Mouse (Mus musculus): ENCODE results near the gene Gdpd3. TPM values are rescaled to one million over a fixed set of nuclear protein-coding genes. Genes with fewer than 3 reads are reported as not detected.

Gene Gdpd3
- polyA plus RNA-seq, 1 experiment from 2014 or later = 6.4 TPM

DNA sequence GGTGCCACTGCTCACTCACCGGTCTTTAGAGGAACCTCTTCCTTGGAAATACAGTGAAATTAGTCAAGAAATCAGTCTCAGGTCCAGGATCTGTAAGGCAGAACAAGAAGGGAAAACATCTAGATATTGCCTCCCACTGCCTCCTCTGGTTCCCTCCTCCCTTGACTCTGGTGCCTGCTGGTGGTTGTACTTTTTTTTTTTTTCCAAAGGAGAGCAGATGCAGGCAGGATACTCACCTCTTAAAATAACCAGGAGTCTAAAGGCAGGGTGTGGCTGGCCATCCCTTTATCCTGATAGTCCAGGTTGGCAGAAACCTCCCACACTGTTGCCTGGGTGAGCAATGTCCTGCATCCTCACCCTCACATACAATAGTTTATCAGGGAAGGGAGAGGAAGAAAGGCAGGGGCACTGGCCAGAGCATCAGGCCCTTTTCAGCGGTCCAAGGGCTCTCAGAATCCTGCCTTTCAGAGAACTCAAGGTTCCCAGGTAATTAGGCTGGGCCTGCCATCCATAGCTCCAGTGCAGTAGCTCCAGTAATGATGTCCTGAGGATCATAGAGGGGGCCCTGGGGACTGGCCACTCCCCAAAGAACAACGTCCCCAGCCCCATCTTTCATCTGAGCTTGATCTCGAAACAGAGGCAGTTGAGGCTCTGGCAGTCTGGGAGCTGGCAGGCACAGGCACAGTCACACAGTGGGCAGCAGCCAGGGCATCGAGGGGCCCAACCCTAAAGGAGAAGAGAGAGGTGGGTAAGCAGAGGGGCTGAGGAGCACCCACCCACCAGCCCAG, 34.3 kb downstream of the Gdpd3 start:
- 54% methylated on average over 5 of the region's 5 CpGs for WGBS
- H3K36me3 ChIP-seq (ENCODE audit: insufficient read depth, low read length) = peaks cover 10% of the 10 kb centered on the region
- peak overlapping the region; percentile 71 for H3K4me2 ChIP-seq (ENCODE audit: low read length)
- H3K4me3 ChIP-seq (replicated peaks; ENCODE audit: low read depth, low read length) = peak overlapping the region; percentile 75
- DNase-seq (ENCODE audit: low spot score) = peak; percentile 31
- H3K27me3 ChIP-seq (ENCODE audit: insufficient read depth, low read length) = no peaks in the 10 kb centered on the region
- H3K27ac ChIP-seq = peak overlapping the region; percentile 96
- TF ChIP-seq CTCF (IDR thresholded peaks at IDR 0.05; ENCODE audit: low read depth) = no peak
- no peak for ATAC-seq (replicated peaks; ENCODE audit: low FRiP score, low read depth)
- peak overlapping the region; percentile 62 for H3K9ac ChIP-seq (ENCODE audit: low read depth, low read length)
- H3K4me1 ChIP-seq (replicated peaks; ENCODE audit: insufficient read depth, low read length) = peaks cover 4% of the 10 kb centered on the region; the same call in 1 of the 2 replicates
- H3K9me3 ChIP-seq (replicated peaks; ENCODE audit: low read length) = no peaks in the 10 kb centered on the region

GRCm38 (mm10) chr7:126801057-126801422, 34.9 kb downstream of the Gdpd3 start:
- DNase-seq (ENCODE audit: low spot score) (no peak), ATAC-seq (replicated peaks; ENCODE audit: low FRiP score, low read depth) (no peak)
- Histone ChIP-seq H3K27me3 (ENCODE audit: insufficient read depth, low read length) (no peaks in the 10 kb centered on the region), H3K27ac (no peak overlapping the region), H3K36me3 (ENCODE audit: insufficient read depth, low read length) (peaks cover 4% of the 10 kb centered on the region), H3K9ac (ENCODE audit: low read depth, low read length) (no peak overlapping the region), H3K4me2 (ENCODE audit: low read length) (no peak overlapping the region), H3K4me1 (replicated peaks; ENCODE audit: insufficient read depth, low read length) (peaks cover 3% of the 10 kb centered on the region; the same call in 1 of the 2 replicates), H3K9me3 (replicated peaks; ENCODE audit: low read length) (no peaks in the 10 kb centered on the region), H3K4me3 (replicated peaks; ENCODE audit: low read depth, low read length) (no peak overlapping the region)
- TF ChIP-seq CTCF (IDR thresholded peaks at IDR 0.05; ENCODE audit: low read depth) = no peak
- 89% methylated on average over 16 of the region's 16 CpGs for WGBS

DNA sequence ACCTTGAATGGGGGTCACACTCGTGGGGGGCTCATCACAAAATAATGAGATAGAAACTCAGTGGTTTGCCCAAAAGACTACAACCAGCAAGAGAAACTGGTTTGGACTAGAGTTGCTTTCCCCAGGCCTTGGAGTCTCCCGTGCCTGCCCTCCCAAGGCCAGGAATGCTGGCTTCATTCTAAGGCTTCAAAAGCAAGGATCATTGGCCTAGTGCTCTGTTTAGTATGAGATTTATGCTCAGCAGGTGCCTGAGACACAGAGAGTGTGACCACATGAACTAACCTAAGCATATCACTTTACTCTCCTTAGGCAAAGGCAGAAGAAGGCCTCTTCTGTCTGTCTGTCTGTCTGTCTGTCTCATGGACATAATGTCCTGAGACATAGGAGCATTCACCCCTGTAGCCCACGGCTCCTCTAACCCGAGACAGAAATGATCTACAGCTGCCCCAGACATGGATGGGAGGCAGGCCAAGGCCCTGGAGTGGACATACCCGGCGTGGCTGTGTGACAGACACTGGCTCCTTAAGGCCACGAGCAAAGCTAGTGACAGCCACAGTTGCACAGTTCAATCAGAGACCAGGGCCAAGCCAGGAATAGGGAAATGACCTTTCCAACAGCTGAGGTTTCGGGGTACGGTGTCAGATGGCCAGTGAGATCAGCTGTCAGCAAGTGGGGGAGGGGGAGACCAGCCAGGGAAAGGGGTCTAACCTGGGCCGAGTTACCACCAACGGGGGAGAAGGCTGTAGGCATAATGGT, 36.2 kb downstream of the Gdpd3 start:
- H3K4me3 ChIP-seq (replicated peaks; ENCODE audit: low read depth, low read length) = no peak overlapping the region
- 58% methylated on average over 11 of the region's 11 CpGs for WGBS
- H3K4me1 ChIP-seq (replicated peaks; ENCODE audit: insufficient read depth, low read length) = no peaks in the 10 kb centered on the region; the same call in 1 of the 2 replicates
- ATAC-seq (replicated peaks; ENCODE audit: low FRiP score, low read depth) (no peak), DNase-seq (ENCODE audit: low spot score) (no peak)
- no peak overlapping the region for H3K9ac ChIP-seq (ENCODE audit: low read depth, low read length)
- no peaks in the 10 kb centered on the region for H3K36me3 ChIP-seq (ENCODE audit: insufficient read depth, low read length)
- H3K27ac ChIP-seq = no peak overlapping the region
- no peak overlapping the region for H3K4me2 ChIP-seq (ENCODE audit: low read length)
- H3K27me3 ChIP-seq (ENCODE audit: insufficient read depth, low read length) = no peaks in the 10 kb centered on the region
- TF ChIP-seq CTCF (IDR thresholded peaks at IDR 0.05; ENCODE audit: low read depth) = no peak
- no peaks in the 10 kb centered on the region for H3K9me3 ChIP-seq (replicated peaks; ENCODE audit: low read length)

DNA sequence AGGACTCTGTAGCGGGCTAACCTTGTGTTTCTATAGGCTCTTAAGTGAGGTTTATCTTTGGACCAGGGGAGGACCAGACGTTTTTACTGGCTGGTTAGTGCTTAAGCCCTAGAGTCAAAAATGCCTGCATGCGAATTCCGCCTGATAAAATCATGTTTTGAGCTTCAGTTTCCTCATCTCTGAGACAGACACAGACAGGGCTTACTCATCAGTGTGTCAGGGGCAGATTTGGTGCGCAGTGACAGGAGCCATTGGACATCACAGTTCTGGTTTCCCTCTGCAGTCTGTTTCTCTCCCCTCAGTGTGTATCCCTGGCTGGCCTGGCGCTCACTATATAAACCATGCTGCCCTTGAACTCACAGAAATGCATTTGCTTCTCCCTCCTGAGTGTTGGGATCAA, 37.0 kb downstream of the Gdpd3 start:
- no peaks in the 10 kb centered on the region for H3K9me3 ChIP-seq (replicated peaks; ENCODE audit: low read length)
- no peak for TF ChIP-seq CTCF (IDR thresholded peaks at IDR 0.05; ENCODE audit: low read depth)
- H3K4me3 ChIP-seq (replicated peaks; ENCODE audit: low read depth, low read length) = no peak overlapping the region
- H3K36me3 ChIP-seq (ENCODE audit: insufficient read depth, low read length) = no peaks in the 10 kb centered on the region
- DNase-seq (ENCODE audit: low spot score) (no peak), ATAC-seq (replicated peaks; ENCODE audit: low FRiP score, low read depth) (no peak)
- H3K9ac ChIP-seq (ENCODE audit: low read depth, low read length) = no peak overlapping the region
- H3K27ac ChIP-seq = no peak overlapping the region
- H3K4me2 ChIP-seq (ENCODE audit: low read length) = no peak overlapping the region
- peaks cover 4% of the 10 kb centered on the region for H3K4me1 ChIP-seq (replicated peaks; ENCODE audit: insufficient read depth, low read length)
- WGBS = 82% methylated on average over 6 of the region's 6 CpGs
- no peaks in the 10 kb centered on the region for H3K27me3 ChIP-seq (ENCODE audit: insufficient read depth, low read length)

DNA sequence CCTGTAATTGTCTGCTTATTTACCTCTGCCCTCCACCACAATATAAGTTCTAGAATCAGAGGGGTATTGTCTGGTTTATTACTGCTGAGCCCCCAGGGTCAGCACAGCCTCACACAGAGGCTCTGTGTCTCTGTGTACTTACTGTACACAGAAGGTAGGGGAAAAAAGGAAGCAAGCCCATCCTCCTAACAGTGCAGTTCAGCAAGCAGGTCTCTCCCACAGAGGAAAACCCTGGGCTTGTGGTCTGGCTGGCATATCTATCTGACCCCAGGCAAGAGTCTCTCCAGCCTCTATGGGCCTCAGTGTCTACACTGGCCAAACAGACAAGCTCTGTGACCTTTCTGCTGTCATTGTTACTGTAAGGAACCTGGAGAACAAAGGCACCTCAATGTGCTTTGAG, 37.6 kb downstream of the Gdpd3 start:
- no peak overlapping the region for H3K27ac ChIP-seq
- no peak for TF ChIP-seq CTCF (IDR thresholded peaks at IDR 0.05; ENCODE audit: low read depth)
- H3K9ac ChIP-seq (ENCODE audit: low read depth, low read length) = no peak overlapping the region
- H3K4me2 ChIP-seq (ENCODE audit: low read length) = no peak overlapping the region
- H3K4me3 ChIP-seq (replicated peaks; ENCODE audit: low read depth, low read length) = no peak overlapping the region
- H3K4me1 ChIP-seq (replicated peaks; ENCODE audit: insufficient read depth, low read length) = peaks cover 8% of the 10 kb centered on the region
- H3K9me3 ChIP-seq (replicated peaks; ENCODE audit: low read length) = no peaks in the 10 kb centered on the region
- ATAC-seq (replicated peaks; ENCODE audit: low FRiP score, low read depth) (no peak), DNase-seq (ENCODE audit: low spot score) (no peak)
- H3K36me3 ChIP-seq (ENCODE audit: insufficient read depth, low read length) = no peaks in the 10 kb centered on the region
- H3K27me3 ChIP-seq (ENCODE audit: insufficient read depth, low read length) = no peaks in the 10 kb centered on the region

DNA sequence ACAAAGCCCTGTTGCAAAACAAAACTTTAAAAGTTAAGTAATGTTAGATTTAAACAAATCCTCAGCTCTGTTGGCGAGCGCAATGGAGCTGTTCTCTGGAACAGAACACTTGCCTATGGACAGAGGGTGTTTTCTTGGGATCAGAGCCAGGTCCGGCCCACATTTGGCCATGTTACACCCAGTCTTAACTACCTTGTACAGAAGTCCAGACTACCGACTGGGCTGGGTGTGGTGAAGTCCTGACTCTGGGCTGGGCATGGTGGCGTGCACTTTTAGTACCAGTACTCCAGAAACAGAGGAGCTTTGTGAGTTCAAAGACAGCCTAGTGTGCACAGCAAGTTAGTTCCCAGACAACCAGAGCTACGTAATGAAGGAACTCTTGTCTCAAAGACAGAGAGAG, 40.8 kb downstream of the Gdpd3 start:
- H3K36me3 ChIP-seq (ENCODE audit: insufficient read depth, low read length) = no peaks in the 10 kb centered on the region
- no peak for ATAC-seq (replicated peaks; ENCODE audit: low FRiP score, low read depth)
- H3K4me2 ChIP-seq (ENCODE audit: low read length) = no peak overlapping the region
- no peaks in the 10 kb centered on the region for H3K27me3 ChIP-seq (ENCODE audit: insufficient read depth, low read length)
- no peak for TF ChIP-seq CTCF (IDR thresholded peaks at IDR 0.05; ENCODE audit: low read depth)
- no peak overlapping the region for H3K4me3 ChIP-seq (replicated peaks; ENCODE audit: low read depth, low read length)
- 61% methylated on average over 6 of the region's 6 CpGs for WGBS
- no peak for DNase-seq (ENCODE audit: low spot score)
- no peak overlapping the region for H3K9ac ChIP-seq (ENCODE audit: low read depth, low read length)
- H3K4me1 ChIP-seq (replicated peaks; ENCODE audit: insufficient read depth, low read length) = peaks cover 8% of the 10 kb centered on the region
- no peaks in the 10 kb centered on the region for H3K9me3 ChIP-seq (replicated peaks; ENCODE audit: low read length)
- no peak overlapping the region for H3K27ac ChIP-seq

All from kidney, postnatal 0 days (tissue).